Mouse (Mus musculus) cerebellum, adult 9-11 months (tissue): ENCODE data around the gene Zic5.

Experiments used
- DNase-seq: peaks from one replicate; pipeline ENCODE4 v3.0.0; 2022

Zic5 gene

GRCm38 (mm10) chr14:122463734-122464341 is 1.6 kb downstream of the Zic5 start:
- peak; percentile 84 for DNase-seq

- peak; percentile 76 for DNase-seq
Observed at GRCm38 (mm10) chr14:122463080-122463691, 2.3 kb downstream of the Zic5 start.

GRCm38 (mm10) chr14:122462689-122463079 is 2.8 kb downstream of the Zic5 start:
- DNase-seq, result peak; percentile 52

GRCm38 (mm10) chr14:122461966-122462365 is 3.5 kb downstream of the Zic5 start:
- peak; percentile 67 for DNase-seq

- no peak for DNase-seq
Observed at GRCm38 (mm10) chr14:122461500-122461899, 4.0 kb downstream of the Zic5 start.

GRCm38 (mm10) chr14:122460226-122460625 is 5.3 kb downstream of the Zic5 start:
- peak; percentile 43 for DNase-seq

GRCm38 (mm10) chr14:122459776-122460175 is 5.7 kb downstream of the Zic5 start:
- DNase-seq, result peak; percentile 35

GRCm38 (mm10) chr14:122459332-122459731 is 6.1 kb downstream of the Zic5 start:
- DNase-seq, result peak; percentile 55

GRCm38 (mm10) chr14:122455562-122455958 is 9.9 kb downstream of the Zic5 start:
- no peak for DNase-seq

GRCm38 (mm10) chr14:122454901-122455561 is 10.4 kb downstream of the Zic5 start:
- DNase-seq, result peak; percentile 43

- DNase-seq, result peak; percentile 30
Observed at GRCm38 (mm10) chr14:122453996-122454738, 11.3 kb downstream of the Zic5 start.

GRCm38 (mm10) chr14:122453388-122453995 is 12.0 kb downstream of the Zic5 start:
- DNase-seq, result peak; percentile 67

GRCm38 (mm10) chr14:122452701-122453387 is 12.6 kb downstream of the Zic5 start:
- peak; percentile 28 for DNase-seq

GRCm38 (mm10) chr14:122451551-122452145 is 13.8 kb downstream of the Zic5 start:
- DNase-seq, result peak; percentile 26

GRCm38 (mm10) chr14:122450496-122451382 is 14.7 kb downstream of the Zic5 start, which contains the start of gene Gm5089:
Gene Gm5089, minus strand, starts transcription at chr14:122451115.
- DNase-seq, result peak; percentile 77

- DNase-seq, result peak; percentile 51
Observed at GRCm38 (mm10) chr14:122449601-122450495, 15.6 kb downstream of the Zic5 start.

GRCm38 (mm10) chr14:122436850-122437249 is 28.6 kb downstream of the Zic5 start:
- DNase-seq, result no peak

GRCm38 (mm10) chr14:122434039-122434438 is 31.4 kb downstream of the Zic5 start:
- no peak for DNase-seq

- DNase-seq, result no peak
Observed at GRCm38 (mm10) chr14:122432558-122432957, 32.9 kb downstream of the Zic5 start.

GRCm38 (mm10) chr14:122427654-122428053 is 37.8 kb downstream of the Zic5 start:
- DNase-seq, result no peak
